Mouse (Mus musculus): ENCODE results near the gene Rps6ka5. TPM values are rescaled to one million over a fixed set of nuclear protein-coding genes. Genes with fewer than 3 reads are reported as not detected.

The Rps6ka5 gene
- polyA plus RNA-seq, 1 experiment from 2014 or later, result 3.9 TPM

GRCm38 (mm10) chr12:100624854-100625447 lies 101.8 kb downstream of the Rps6ka5 start:
- 78% methylated on average over 3 of the region's 3 CpGs for WGBS
- Histone ChIP-seq H3K27me3 (replicated peaks) (no peaks in the 10 kb centered on the region), H3K4me1 (no peaks in the 10 kb centered on the region), H3K4me2 (no peak overlapping the region), H3K4me3 (no peak overlapping the region), H3K9me3 (no peaks in the 10 kb centered on the region), H3K9ac (no peak overlapping the region), H3K27ac (replicated peaks) (no peak overlapping the region), H3K36me3 (no peaks in the 10 kb centered on the region)
- ATAC-seq (ENCODE audit: extremely low read depth, insufficient number of reproducible peaks, low FRiP score, low TSS enrichment), result no peak

- Histone ChIP-seq H3K4me1 (peaks cover 7% of the 10 kb centered on the region), H3K27ac (replicated peaks) (no peak overlapping the region), H3K27me3 (replicated peaks) (no peaks in the 10 kb centered on the region), H3K4me2 (no peak overlapping the region), H3K9ac (no peak overlapping the region), H3K9me3 (no peaks in the 10 kb centered on the region), H3K36me3 (no peaks in the 10 kb centered on the region), H3K4me3 (no peak overlapping the region)
- no peak for ATAC-seq (ENCODE audit: extremely low read depth, insufficient number of reproducible peaks, low FRiP score, low TSS enrichment)
- 53% methylated on average over 2 of the region's 2 CpGs for WGBS
These were observed 111.5 kb downstream of the Rps6ka5 start for GRCm38 (mm10) chr12:100615251-100615650.

GRCm38 (mm10) chr12:100613878-100614277 lies 112.9 kb downstream of the Rps6ka5 start:
- Histone ChIP-seq H3K9ac (no peak overlapping the region), H3K27ac (replicated peaks) (no peak overlapping the region), H3K27me3 (replicated peaks) (no peaks in the 10 kb centered on the region), H3K4me2 (no peak overlapping the region), H3K4me1 (peaks cover 11% of the 10 kb centered on the region), H3K9me3 (no peaks in the 10 kb centered on the region), H3K36me3 (no peaks in the 10 kb centered on the region), H3K4me3 (no peak overlapping the region)
- 82% methylated on average over 2 of the region's 2 CpGs for WGBS
- no peak for ATAC-seq (ENCODE audit: extremely low read depth, insufficient number of reproducible peaks, low FRiP score, low TSS enrichment)

- Histone ChIP-seq H3K4me2 (no peak overlapping the region), H3K9ac (no peak overlapping the region), H3K36me3 (no peaks in the 10 kb centered on the region), H3K27me3 (replicated peaks) (no peaks in the 10 kb centered on the region), H3K27ac (replicated peaks) (no peak overlapping the region), H3K9me3 (no peaks in the 10 kb centered on the region), H3K4me1 (peaks cover 14% of the 10 kb centered on the region), H3K4me3 (no peak overlapping the region)
- ATAC-seq (ENCODE audit: extremely low read depth, insufficient number of reproducible peaks, low FRiP score, low TSS enrichment), result no peak
- 30% methylated on average over 5 of the region's 5 CpGs for WGBS
These were observed 113.5 kb downstream of the Rps6ka5 start for GRCm38 (mm10) chr12:100613192-100613700.

- no peak for ATAC-seq (ENCODE audit: extremely low read depth, insufficient number of reproducible peaks, low FRiP score, low TSS enrichment)
- no peaks in the 10 kb centered on the region for H3K36me3 ChIP-seq
- H3K27ac ChIP-seq (replicated peaks), result no peak overlapping the region
- peaks cover 14% of the 10 kb centered on the region for H3K4me1 ChIP-seq
- no peak overlapping the region for H3K4me3 ChIP-seq
- H3K9ac ChIP-seq, result no peak overlapping the region
- WGBS, result 85% methylated on average over 5 of the region's 5 CpGs
- no peak overlapping the region for H3K4me2 ChIP-seq
- H3K27me3 ChIP-seq (replicated peaks), result no peaks in the 10 kb centered on the region
- H3K9me3 ChIP-seq, result no peaks in the 10 kb centered on the region
These were observed 117.0 kb downstream of the Rps6ka5 start for GRCm38 (mm10) chr12:100609766-100610165.

GRCm38 (mm10) chr12:100609064-100609463 lies 117.7 kb downstream of the Rps6ka5 start:
- WGBS, result 46% methylated on average over 5 of the region's 5 CpGs
- H3K36me3 ChIP-seq, result no peaks in the 10 kb centered on the region

GRCm38 (mm10) chr12:100606733-100607132 lies 120.0 kb downstream of the Rps6ka5 start:
- ATAC-seq (ENCODE audit: extremely low read depth, insufficient number of reproducible peaks, low FRiP score, low TSS enrichment), result no peak
- no peaks in the 10 kb centered on the region for H3K36me3 ChIP-seq
- H3K27ac ChIP-seq (replicated peaks), result no peak overlapping the region
- H3K4me3 ChIP-seq, result no peak overlapping the region
- no peak overlapping the region for H3K4me2 ChIP-seq
- no peak overlapping the region for H3K9ac ChIP-seq
- 78% methylated on average over 1 of the region's 1 CpGs for WGBS
- H3K9me3 ChIP-seq, result no peaks in the 10 kb centered on the region
- H3K4me1 ChIP-seq, result 0 out of 2 replicates have a peak, but pooled peaks cover 6% of the 10 kb centered on the region
- no peaks in the 10 kb centered on the region for H3K27me3 ChIP-seq (replicated peaks)

More at GRCm38 (mm10) chr12:100609064-100609463, 117.7 kb downstream of the Rps6ka5 start:
- no peak for ATAC-seq (ENCODE audit: extremely low read depth, insufficient number of reproducible peaks, low FRiP score, low TSS enrichment)
- H3K27ac ChIP-seq (replicated peaks), result no peak overlapping the region
- H3K4me3 ChIP-seq, result no peak overlapping the region
- H3K9me3 ChIP-seq, result no peaks in the 10 kb centered on the region
- H3K9ac ChIP-seq, result no peak overlapping the region
- no peak overlapping the region for H3K4me2 ChIP-seq
- no peaks in the 10 kb centered on the region for H3K27me3 ChIP-seq (replicated peaks)
- peaks cover 14% of the 10 kb centered on the region for H3K4me1 ChIP-seq

- ATAC-seq (ENCODE audit: extremely low read depth, insufficient number of reproducible peaks, low FRiP score, low TSS enrichment), result no peak
These were observed 121.2 kb downstream of the Rps6ka5 start for GRCm38 (mm10) chr12:100605596-100605995.

GRCm38 (mm10) chr12:100604540-100604939 lies 122.2 kb downstream of the Rps6ka5 start:
- Histone ChIP-seq H3K9ac (no peak overlapping the region), H3K4me2 (no peak overlapping the region), H3K36me3 (no peaks in the 10 kb centered on the region), H3K27ac (replicated peaks) (no peak overlapping the region), H3K27me3 (replicated peaks) (no peaks in the 10 kb centered on the region), H3K4me3 (no peak overlapping the region), H3K4me1 (0 out of 2 replicates have a peak, but pooled peaks cover 6% of the 10 kb centered on the region), H3K9me3 (no peaks in the 10 kb centered on the region)
- ATAC-seq (ENCODE audit: extremely low read depth, insufficient number of reproducible peaks, low FRiP score, low TSS enrichment), result no peak
- WGBS, result 0% methylated on average over 1 of the region's 1 CpGs

More at GRCm38 (mm10) chr12:100605596-100605995, 121.2 kb downstream of the Rps6ka5 start:
- Histone ChIP-seq H3K27me3 (replicated peaks) (no peaks in the 10 kb centered on the region), H3K9ac (no peak overlapping the region), H3K4me2 (no peak overlapping the region), H3K4me3 (no peak overlapping the region), H3K9me3 (no peaks in the 10 kb centered on the region), H3K36me3 (no peaks in the 10 kb centered on the region), H3K27ac (replicated peaks) (no peak overlapping the region), H3K4me1 (0 out of 2 replicates have a peak, but pooled peaks cover 6% of the 10 kb centered on the region)
- WGBS, result 76% methylated on average over 3 of the region's 3 CpGs

GRCm38 (mm10) chr12:100594700-100595099 lies 132.1 kb downstream of the Rps6ka5 start:
- Histone ChIP-seq H3K27ac (replicated peaks) (no peak overlapping the region), H3K4me3 (no peak overlapping the region), H3K9ac (no peak overlapping the region), H3K9me3 (no peaks in the 10 kb centered on the region), H3K36me3 (no peaks in the 10 kb centered on the region), H3K4me2 (no peak overlapping the region), H3K27me3 (replicated peaks) (no peaks in the 10 kb centered on the region), H3K4me1 (peaks cover 4% of the 10 kb centered on the region; the same call in 1 of the 2 replicates)
- 24% methylated on average over 3 of the region's 3 CpGs for WGBS
- ATAC-seq (ENCODE audit: extremely low read depth, insufficient number of reproducible peaks, low FRiP score, low TSS enrichment), result no peak

GRCm38 (mm10) chr12:100586601-100587000 lies 140.2 kb downstream of the Rps6ka5 start:
- Histone ChIP-seq H3K4me1 (0 out of 2 replicates have a peak, but pooled peaks cover 3% of the 10 kb centered on the region), H3K27me3 (replicated peaks) (no peaks in the 10 kb centered on the region), H3K9ac (no peak overlapping the region), H3K4me2 (no peak overlapping the region), H3K9me3 (no peaks in the 10 kb centered on the region), H3K27ac (replicated peaks) (no peak overlapping the region), H3K4me3 (no peak overlapping the region), H3K36me3 (no peaks in the 10 kb centered on the region)
- ATAC-seq (ENCODE audit: extremely low read depth, insufficient number of reproducible peaks, low FRiP score, low TSS enrichment), result no peak
- WGBS, result 67% methylated on average over 2 of the region's 2 CpGs

GRCm38 (mm10) chr12:100579221-100579620 lies 147.6 kb downstream of the Rps6ka5 start:
- WGBS, result 80% methylated on average over 2 of the region's 2 CpGs
- Histone ChIP-seq H3K4me2 (no peak overlapping the region), H3K9me3 (no peaks in the 10 kb centered on the region), H3K4me1 (no peaks in the 10 kb centered on the region), H3K9ac (no peak overlapping the region), H3K36me3 (peaks cover 9% of the 10 kb centered on the region; the same call in 1 of the 2 replicates), H3K27me3 (replicated peaks) (no peaks in the 10 kb centered on the region), H3K27ac (replicated peaks) (no peak overlapping the region), H3K4me3 (no peak overlapping the region)
- ATAC-seq (ENCODE audit: extremely low read depth, insufficient number of reproducible peaks, low FRiP score, low TSS enrichment), result no peak

Data from heart, embryonic 13.5 days (tissue).